Mouse (Mus musculus) ES-E14 (cell line): ENCODE measurements around the gene Mapkbp1.

Experiments
- CHD2 ChIP-seq: IDR thresholded peaks from 2 replicates; pipeline ENCODE4 v1.6.1; 2014; ENCODE audit warnings: mild to moderate bottlenecking, low read depth, low read length, inconsistent platforms
- HCFC1 ChIP-seq: IDR thresholded peaks from 2 replicates; pipeline ENCODE4 v1.6.1; 2012; ENCODE audit warnings: low read length, inconsistent platforms, borderline replicate concordance; ENCODE audit not compliant: insufficient read depth
- MAFK ChIP-seq: IDR thresholded peaks from 2 replicates; pipeline ENCODE4 v1.6.1; 2014; ENCODE audit warnings: mild to moderate bottlenecking, low read depth, low read length, inconsistent platforms; ENCODE audit not compliant: insufficient read depth
- ZC3H11A ChIP-seq: IDR thresholded peaks from 2 replicates; pipeline ENCODE4 v1.6.1; 2012; ENCODE audit warnings: low read depth, mild to moderate bottlenecking, inconsistent platforms, low read length, borderline replicate concordance
- ZNF384 ChIP-seq: IDR thresholded peaks from 2 replicates; pipeline ENCODE4 v1.6.1; 2012; ENCODE audit warnings: low read depth, low read length, inconsistent platforms

GRCm38 (mm10) chr2:120046486-120047310 lies 74.2 kb downstream of the Mapkbp1 start:
- TF ChIP-seq CHD2 = no peak
- TF ChIP-seq HCFC1 = no peak
- no peak for TF ChIP-seq ZNF384
- TF ChIP-seq ZC3H11A = no peak
- no peak for TF ChIP-seq MAFK
